Mouse (Mus musculus): ENCODE results near the gene Disc1.

- TF ChIP-seq POLR2A (IDR thresholded peaks at IDR 0.05; ENCODE audit: borderline replicate concordance, extremely low read depth, insufficient read depth, insufficient read length, poor library complexity, severe bottlenecking) (no peak), CTCF (IDR thresholded peaks at IDR 0.05; ENCODE audit: borderline replicate concordance, extremely low read depth, insufficient read depth, insufficient read length) (no peak)
These were observed 233.3 kb downstream of the Disc1 start for GRCm38 (mm10) chr8:125287311-125287710.
